Mouse (Mus musculus): Measurements from ENCODE around the gene Pdk2.

The Pdk2 gene

GRCm38 (mm10) chr11:94987341-94987740, 53.8 kb downstream of the Pdk2 start:
- DNase-seq (ENCODE audit: low spot score), result no peak

- no peak for DNase-seq (ENCODE audit: low spot score)
Measured at GRCm38 (mm10) chr11:94986435-94986834, 54.7 kb downstream of the Pdk2 start.

- DNase-seq (ENCODE audit: low spot score), result no peak
Measured at GRCm38 (mm10) chr11:94985822-94986221, 55.3 kb downstream of the Pdk2 start.

GRCm38 (mm10) chr11:94985140-94985539, 56.0 kb downstream of the Pdk2 start:
- no peak for DNase-seq (ENCODE audit: low spot score)

- DNase-seq (ENCODE audit: low spot score), result no peak
Measured at GRCm38 (mm10) chr11:94979462-94980179, 61.5 kb downstream of the Pdk2 start.

GRCm38 (mm10) chr11:94978947-94979346, 62.2 kb downstream of the Pdk2 start:
- peak; percentile 91 for DNase-seq (ENCODE audit: low spot score)

- DNase-seq (ENCODE audit: low spot score), result no peak
Measured at GRCm38 (mm10) chr11:94978178-94978915, 62.8 kb downstream of the Pdk2 start.
